Mouse (Mus musculus) kidney, adult 11 months (tissue): Measurements from ENCODE around the gene Suclg2.

Experiments used
- DNase-seq: peaks from one replicate; pipeline ENCODE4 v3.0.0; 2022

The Suclg2 gene

DNA sequence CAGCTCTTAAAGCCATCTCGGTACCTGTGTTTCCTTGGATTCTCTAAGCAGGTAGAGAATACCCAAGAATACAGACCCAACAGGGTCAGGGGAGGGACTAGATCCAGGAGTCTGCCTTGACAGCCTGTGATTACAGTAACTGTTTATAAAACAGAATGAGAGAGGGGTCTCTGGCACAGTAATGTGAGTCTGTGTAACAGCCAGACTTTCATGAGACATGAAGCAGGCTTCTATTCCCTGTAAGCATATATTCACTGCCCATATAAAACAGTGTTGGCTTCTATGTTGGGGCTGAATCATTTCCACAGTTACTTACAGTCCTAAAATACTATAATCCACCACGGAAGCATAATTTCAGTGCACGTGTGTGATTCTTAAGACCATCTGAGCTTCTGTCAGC, 19.3 kb downstream of the Suclg2 start:
- DNase-seq, result no peak

- no peak for DNase-seq
Measured at GRCm38 (mm10) chr6:95698536-95699162, 20.0 kb downstream of the Suclg2 start.

DNA sequence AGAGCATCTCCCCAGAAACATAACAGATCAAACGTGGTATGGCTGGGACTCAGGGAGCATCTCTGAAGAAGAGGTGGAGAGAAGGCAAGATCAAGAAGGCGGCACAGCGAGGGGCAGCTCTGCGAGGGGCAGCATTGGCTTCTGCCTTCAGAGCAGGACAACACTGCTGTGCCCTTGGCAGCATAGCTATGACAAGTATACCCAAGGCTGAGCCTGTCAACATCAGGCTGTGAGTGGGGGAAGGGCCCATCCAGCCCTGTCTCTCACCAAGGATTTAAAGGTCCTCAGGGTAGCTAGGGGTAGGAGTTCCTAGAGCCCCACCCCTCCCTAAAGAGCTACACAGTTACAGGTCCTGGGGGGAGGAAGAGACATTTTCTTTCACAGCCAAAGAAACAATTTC, 23.7 kb downstream of the Suclg2 start:
- DNase-seq, result no peak

DNA sequence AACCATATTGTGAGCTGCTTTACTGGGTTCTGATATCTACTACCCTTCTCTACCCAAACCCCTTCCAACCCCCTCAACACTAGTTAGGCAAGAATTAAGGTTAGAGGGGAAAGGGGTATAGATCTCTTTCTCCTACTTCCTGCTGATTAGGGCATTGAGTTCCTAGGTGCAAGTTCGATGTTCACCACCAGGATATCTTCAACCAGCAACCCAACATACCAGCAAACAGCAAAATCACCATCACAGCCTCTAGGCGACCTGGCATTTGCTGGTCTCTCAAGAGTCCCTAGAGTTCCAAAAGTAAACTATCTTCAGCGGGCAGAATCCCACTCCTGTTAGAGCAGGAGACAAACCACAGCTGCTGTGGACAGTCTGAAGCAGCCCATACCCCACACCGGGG, 33.4 kb downstream of the Suclg2 start:
- DNase-seq, result no peak

GRCm38 (mm10) chr6:95679718-95680117, 38.9 kb downstream of the Suclg2 start:
- DNase-seq, result no peak

DNA sequence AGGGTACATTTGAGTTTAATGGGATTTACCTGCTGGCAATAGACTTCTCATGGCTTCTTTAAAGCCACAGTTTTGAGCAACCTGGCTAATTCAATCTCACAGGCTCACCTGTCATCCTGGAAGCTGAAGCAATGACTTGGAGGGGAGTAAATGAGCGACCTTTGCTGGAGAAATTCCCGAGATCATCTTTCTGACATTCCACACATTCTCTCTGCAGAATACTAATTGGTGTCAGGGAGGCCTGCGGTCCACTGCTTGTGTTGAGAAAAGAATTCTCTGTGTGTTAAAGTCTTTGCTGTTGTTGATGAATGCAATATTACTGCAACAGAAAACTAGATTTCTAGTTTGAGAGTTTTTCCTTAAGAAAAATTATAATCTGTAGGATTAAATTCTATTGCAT, 39.3 kb downstream of the Suclg2 start:
- DNase-seq, result no peak

DNA sequence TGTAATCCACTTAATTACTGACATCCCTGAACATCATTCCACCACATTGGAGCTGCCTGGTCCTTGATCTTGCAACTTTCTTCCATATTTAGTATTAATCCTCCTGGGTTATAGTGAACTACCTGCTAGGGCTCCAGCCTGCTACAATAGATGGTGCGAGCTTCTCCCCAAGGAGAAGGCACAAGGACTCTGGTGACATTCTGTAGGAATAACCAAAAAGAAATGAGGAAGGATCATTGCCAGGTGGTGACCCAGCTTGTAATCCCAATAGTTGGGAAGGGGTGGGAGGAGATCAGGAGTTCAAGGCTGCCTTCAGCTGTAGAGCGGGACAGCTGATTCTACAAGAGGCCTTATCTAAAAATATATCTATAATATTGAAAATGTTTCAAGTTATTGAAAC, 41.6 kb downstream of the Suclg2 start:
- DNase-seq, result no peak

DNA sequence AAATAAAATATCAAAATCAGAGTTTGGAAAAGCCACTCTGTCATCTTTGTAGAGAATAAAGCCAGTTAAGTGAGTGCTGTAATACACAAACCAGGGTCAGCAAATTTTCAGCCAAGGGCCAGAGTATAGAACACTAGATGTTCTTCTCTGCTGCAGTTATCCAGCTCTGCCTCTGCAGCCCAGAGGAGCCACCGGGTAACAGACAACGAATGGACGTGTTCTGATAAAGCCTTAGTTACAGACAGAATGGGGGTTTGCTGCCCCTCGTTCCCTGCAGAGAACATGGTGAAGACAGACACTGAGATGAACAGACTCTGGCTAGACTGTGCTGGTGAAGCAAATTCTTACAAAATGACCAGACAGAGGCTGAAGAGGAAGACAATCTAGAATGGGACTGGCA, 42.2 kb downstream of the Suclg2 start:
- no peak for DNase-seq

GRCm38 (mm10) chr6:95675059-95675705, 43.4 kb downstream of the Suclg2 start:
- no peak for DNase-seq

- DNase-seq, result no peak
Measured at GRCm38 (mm10) chr6:95674651-95675050, 43.9 kb downstream of the Suclg2 start.

DNA sequence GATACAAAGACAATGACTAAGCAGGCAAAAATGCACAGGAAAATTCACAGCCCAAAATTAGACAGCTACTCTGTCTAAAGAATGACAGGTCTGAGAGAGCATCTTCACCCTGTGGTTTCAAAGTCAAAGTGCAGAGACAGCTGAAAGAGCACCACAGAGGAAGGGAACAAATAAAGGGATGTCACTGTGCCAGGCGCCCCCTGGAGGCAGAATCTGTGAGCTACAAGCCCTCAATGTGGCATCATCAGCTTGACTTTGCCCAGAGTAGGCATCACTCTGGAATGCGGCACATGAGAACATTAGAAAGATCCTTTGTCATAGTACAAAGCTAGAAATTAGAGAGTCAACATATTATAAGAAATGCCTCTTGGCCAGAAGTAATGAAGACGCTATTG, 49.3 kb downstream of the Suclg2 start:
- DNase-seq, result no peak

GRCm38 (mm10) chr6:95668629-95669334, 49.8 kb downstream of the Suclg2 start:
- no peak for DNase-seq

- DNase-seq, result no peak
Measured at GRCm38 (mm10) chr6:95657671-95658070, 60.9 kb downstream of the Suclg2 start.

DNA sequence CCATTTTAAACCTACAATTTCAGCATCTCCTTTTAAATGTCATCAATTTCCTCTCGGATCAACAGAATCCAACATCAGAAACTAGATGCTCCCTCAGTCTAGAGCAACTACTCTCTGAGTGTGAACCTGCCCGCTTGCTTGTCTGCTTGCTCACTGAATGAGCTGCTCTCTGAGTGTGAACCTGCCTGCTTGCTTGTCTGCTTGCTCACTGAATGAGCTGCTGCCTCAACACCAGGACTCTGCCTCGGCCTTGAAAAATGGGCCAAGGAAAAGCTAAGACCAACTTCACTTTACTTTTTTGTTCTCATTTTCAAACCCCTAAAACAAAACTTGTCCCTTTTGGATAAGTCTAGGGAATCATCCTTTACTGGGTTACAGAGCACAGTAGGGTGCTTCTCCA, 64.9 kb downstream of the Suclg2 start:
- no peak for DNase-seq

DNA sequence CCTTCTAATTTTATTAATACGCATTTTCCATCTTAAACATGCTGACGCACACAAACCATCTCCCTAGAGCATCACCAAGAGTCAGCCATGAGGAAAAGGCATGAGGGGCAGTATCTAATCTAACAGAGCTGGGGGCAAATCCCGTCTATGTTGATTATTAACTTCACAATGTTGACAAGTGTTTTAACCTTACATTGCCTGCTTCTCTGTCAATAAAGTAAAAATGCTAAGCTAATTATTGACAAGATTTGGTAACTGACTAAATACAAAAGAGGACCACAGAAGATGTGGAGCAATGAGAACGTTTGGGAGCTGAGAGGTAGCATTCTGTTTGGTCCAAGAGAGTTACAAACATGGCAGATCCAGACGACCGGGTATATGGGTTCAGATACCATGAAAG, 65.8 kb downstream of the Suclg2 start:
- DNase-seq, result no peak

GRCm38 (mm10) chr6:95651391-95651876, 67.2 kb downstream of the Suclg2 start:
- DNase-seq, result no peak

DNA sequence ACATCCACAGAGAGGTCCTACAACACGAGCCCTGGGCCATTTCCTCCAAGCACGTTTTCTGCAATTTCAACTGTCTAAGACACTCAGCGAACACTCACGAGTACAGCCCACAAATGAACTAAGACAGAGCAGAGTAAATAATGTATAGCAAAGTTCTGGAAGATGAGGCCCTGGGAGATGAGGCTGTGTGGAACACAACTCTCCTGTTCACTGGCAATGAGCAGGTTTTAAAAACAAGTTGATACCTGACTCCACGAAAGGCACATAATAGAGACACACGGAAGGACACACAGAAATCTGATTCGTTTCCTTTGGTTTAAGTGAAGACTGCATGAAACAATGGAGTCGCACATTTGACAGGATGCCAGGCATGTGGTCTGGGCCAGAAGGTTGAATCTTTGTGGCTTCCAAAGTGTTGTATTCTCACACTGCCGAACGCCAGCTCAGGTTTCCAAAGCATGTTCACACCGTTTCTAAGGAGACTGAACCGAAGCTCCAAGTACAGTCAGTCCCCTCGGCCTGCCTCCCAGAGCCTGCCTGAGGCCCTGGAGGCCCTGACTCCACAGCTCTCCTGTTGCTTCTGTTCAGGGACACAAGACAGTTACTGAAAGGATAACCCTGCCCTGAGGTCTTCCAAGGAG, 68.4 kb downstream of the Suclg2 start:
- no peak for DNase-seq

DNA sequence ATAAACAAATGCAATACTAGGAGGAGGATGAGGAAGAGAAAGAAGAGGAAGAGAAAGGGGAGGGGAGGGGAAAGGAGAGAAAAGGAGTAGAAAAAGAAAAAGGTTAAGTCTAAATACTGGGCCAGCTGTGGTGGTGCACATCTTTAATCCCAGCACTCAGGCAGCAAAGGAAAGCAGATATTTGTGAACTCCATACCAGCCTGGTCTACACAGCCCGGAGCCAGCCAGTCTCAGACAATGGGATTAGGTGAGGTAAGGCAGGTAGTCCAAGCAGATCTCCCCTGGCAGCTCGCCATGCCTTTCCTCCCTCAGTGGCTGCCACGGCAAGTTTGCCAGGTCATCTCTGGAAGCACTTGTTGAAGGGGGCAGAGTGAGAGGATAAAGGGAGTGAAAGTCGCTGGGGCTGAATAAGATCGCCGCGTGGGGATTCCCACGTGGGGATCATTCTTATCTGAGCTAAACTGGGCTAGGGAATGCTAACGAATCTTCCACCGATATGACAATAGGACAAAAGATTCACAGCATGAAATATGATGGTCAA, 69.4 kb downstream of the Suclg2 start:
- DNase-seq, result no peak

- DNase-seq, result no peak
Measured at GRCm38 (mm10) chr6:95637416-95637815, 81.2 kb downstream of the Suclg2 start.

DNA sequence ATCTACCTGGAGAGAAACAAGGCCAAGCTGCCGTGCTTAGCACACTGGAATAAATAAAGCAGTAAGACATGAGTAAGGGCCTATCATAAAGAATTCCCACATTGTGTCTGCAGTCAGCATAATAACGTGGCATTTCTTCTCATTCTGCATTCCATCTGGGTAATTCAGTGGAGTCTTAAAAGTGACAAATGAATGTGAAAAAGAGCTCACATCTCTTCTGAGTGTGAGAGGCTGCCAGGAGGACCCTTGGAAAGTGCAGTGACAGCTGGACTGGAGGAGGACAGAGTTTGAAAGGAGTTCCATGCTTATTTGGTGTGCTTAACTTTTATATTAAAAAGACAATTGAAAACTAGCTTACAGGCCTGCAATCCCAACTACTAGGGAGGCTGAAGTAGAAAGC, 83.2 kb downstream of the Suclg2 start:
- DNase-seq, result no peak

DNA sequence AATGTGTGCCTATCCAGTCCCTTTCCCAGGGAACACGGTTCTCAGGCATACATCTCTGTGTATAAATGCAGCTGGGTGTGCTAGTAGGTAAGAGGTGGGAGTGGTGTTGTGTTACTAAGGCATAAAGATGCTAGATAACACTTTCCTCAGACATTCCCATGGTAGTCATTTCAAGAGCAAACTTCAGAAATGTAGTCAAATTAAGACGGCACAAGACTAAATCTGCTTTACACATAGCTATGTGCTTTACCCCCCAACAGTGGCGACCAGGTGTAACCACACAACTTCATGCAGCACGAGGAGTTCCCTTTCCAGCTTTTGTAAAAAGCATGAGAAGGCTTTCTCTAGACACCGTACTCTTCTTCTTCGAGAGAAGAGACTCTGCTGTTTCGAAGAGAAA, 89.5 kb downstream of the Suclg2 start:
- no peak for DNase-seq

DNA sequence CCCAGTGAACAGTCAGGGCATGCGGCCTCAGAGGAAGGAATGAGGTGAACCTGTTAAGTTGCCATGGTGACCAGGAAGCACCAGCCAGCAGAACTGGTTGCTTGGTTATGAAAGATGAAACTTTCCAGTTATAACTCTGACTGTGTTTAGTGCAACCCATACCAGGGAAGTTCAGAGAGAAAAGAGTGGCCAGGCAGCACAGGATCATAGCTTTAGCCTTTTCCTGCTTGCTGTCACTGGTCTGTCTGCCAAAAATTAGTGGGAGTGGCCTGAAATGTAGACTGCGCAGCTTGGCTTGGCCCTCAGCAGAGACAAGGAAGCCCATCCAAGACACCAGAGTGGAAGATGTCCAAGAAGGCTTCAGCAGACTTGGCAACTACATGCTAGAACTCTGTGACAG, 96.8 kb downstream of the Suclg2 start:
- peak; percentile 37 for DNase-seq

DNA sequence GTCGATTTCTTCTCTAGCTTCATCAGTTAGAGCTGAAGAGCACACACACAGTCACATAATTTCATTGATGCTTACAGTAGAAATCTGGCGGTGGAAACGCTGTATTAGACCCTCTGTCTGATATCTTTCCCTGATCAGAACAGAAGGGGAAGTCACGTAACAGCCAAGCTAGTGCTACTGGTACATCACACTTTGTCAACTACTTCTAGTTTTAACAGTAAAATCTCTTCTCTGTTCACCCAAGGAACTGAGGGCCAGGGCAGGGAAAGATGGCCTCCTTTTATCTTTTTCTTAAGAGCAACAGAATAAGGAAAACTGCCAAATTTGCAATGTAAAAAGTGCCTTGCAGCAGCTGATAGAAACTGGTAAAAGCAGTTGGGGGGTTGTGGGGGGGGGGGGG, 97.8 kb downstream of the Suclg2 start:
- DNase-seq, result no peak

DNA sequence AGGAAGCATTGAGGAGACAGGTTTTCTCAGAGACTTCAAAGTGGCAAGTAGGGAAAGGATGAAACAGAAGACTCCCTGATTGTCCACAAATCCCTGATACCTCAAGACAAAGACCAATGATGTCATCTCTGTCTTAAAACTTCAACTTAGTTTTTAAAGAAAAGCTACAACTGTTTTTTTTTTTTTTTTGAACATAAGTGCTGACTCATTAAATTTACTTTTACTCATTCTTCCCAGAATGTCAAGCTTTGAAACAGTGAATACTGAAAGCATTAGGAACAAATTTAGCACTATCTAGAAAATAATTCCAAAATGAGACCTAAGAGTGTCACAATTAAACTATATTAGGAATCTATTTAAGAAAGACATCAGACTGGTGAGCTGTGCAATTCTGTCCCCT, 98.8 kb downstream of the Suclg2 start:
- DNase-seq, result no peak
